Mouse (Mus musculus) kidney, adult 2 months (tissue): ENCODE measurements at regions not wholly inside any gene's neighbourhood (a gene's known extent, or its start where the extent isn't known, plus 50 kb on each side); places are given as distances from the start of the nearest gene placed in this dataset.

Experiments used
- CTCF ChIP-seq: fragments of 200-500 bp; conservative IDR thresholded peaks from 2 replicates; pipeline ENCODE4 v1.5.1; 2011; ENCODE audit warnings: low read depth, mild to moderate bottlenecking, control low read depth, low read length, moderate library complexity, mixed read lengths; ENCODE audit not compliant: insufficient read depth, insufficient read length
- POLR2A ChIP-seq: fragments of 200-500 bp; IDR thresholded peaks from one replicate; pipeline ENCODE4 v1.6.1; 2011; ENCODE audit warnings: low read depth, low read length, control low read depth

GRCm38 (mm10) chr11:45752791-45753190 is 99.1 kb upstream of the Clint1 start:
- no peak for TF ChIP-seq POLR2A
- TF ChIP-seq CTCF: no peak
